Mouse (Mus musculus) E14TG2a.4 (cell line): ENCODE results near the gene Mn1.
A peak's percentile ranks its signal among the peaks of the same experiment; 100 is the strongest.

ENCODE experiments used
- H3K27me3 ChIP-seq: 2 replicates; pipeline ENCODE4 v1.6.1; 2014; ENCODE audit warnings: low read length, control low read depth; ENCODE audit not compliant: insufficient read depth
- H3K36me3 ChIP-seq: 2 replicates; pipeline ENCODE4 v1.6.1; 2014; ENCODE audit warnings: low read length, control low read depth; ENCODE audit not compliant: insufficient read depth
- H3K4me1 ChIP-seq: replicated peaks from 2 replicates; pipeline ENCODE4 v1.6.1; 2014; ENCODE audit warnings: low read depth, low read length, control low read depth
- H3K4me3 ChIP-seq: replicated peaks from 2 replicates; pipeline ENCODE4 v1.5.1; 2014; ENCODE audit warnings: mild to moderate bottlenecking, low read length
- H3K9me3 ChIP-seq: 2 replicates; pipeline ENCODE4 v1.6.1; 2014; ENCODE audit warnings: low read length, control low read depth
- CTCF ChIP-seq: conservative IDR thresholded peaks from 2 replicates; pipeline ENCODE4 v1.5.1; 2014; ENCODE audit warnings: low read length
- NANOG ChIP-seq: IDR thresholded peaks from 2 replicates; pipeline ENCODE4 v1.6.1; 2014; ENCODE audit warnings: borderline replicate concordance, low read length, mixed read lengths
- POU5F1 ChIP-seq: IDR thresholded peaks from 2 replicates; pipeline ENCODE4 v1.6.1; 2014; ENCODE audit warnings: low read length, borderline replicate concordance

Mn1 gene

GRCm38 (mm10) chr5:111416591-111417374 is at the start of gene Mn1:
Mn1 (plus strand) TSS chr5:111417362.
- Histone ChIP-seq H3K36me3 (no peaks in the 10 kb centered on the region), H3K27me3 (peaks cover 84% of the 10 kb centered on the region), H3K9me3 (no peaks in the 10 kb centered on the region), H3K4me3 (peak within 1 kb of the TSS; percentile 81), H3K4me1 (peaks cover 45% of the 10 kb centered on the region)
- TF ChIP-seq POU5F1: no peak
- TF ChIP-seq CTCF: no peak
- no peak for TF ChIP-seq NANOG

- Histone ChIP-seq H3K36me3 (peaks cover 81% of the 10 kb centered on the region), H3K27me3 (no peaks in the 10 kb centered on the region), H3K9me3 (no peaks in the 10 kb centered on the region), H3K4me1 (peaks cover 51% of the 10 kb centered on the region), H3K4me3 (no peak overlapping the region)
- no peak for TF ChIP-seq NANOG
- no peak for TF ChIP-seq POU5F1
- no peak for TF ChIP-seq CTCF
These were observed 49.1 kb upstream of the Mn1 start for GRCm38 (mm10) chr5:111367937-111368517.

- Histone ChIP-seq H3K27me3 (no peaks in the 10 kb centered on the region), H3K4me3 (no peak overlapping the region), H3K4me1 (peaks cover 45% of the 10 kb centered on the region), H3K9me3 (no peaks in the 10 kb centered on the region), H3K36me3 (peaks cover 84% of the 10 kb centered on the region)
- TF ChIP-seq NANOG: no peak
- no peak for TF ChIP-seq POU5F1
- no peak for TF ChIP-seq CTCF
These were observed 48.6 kb upstream of the Mn1 start for GRCm38 (mm10) chr5:111368576-111368975.

GRCm38 (mm10) chr5:111375616-111376015 is 41.5 kb upstream of the Mn1 start:
- Histone ChIP-seq H3K4me1 (peaks cover 28% of the 10 kb centered on the region), H3K9me3 (no peaks in the 10 kb centered on the region), H3K36me3 (peaks cover 99% of the 10 kb centered on the region), H3K4me3 (no peak overlapping the region), H3K27me3 (no peaks in the 10 kb centered on the region)
- no peak for TF ChIP-seq NANOG
- TF ChIP-seq CTCF: no peak
- TF ChIP-seq POU5F1: no peak

GRCm38 (mm10) chr5:111376276-111377020 is 40.7 kb upstream of the Mn1 start:
- TF ChIP-seq CTCF (no peak), POU5F1 (no peak), NANOG (no peak)
- Histone ChIP-seq H3K27me3 (no peaks in the 10 kb centered on the region), H3K4me3 (no peak overlapping the region), H3K4me1 (peaks cover 28% of the 10 kb centered on the region), H3K9me3 (no peaks in the 10 kb centered on the region), H3K36me3 (peaks cover 99% of the 10 kb centered on the region)

GRCm38 (mm10) chr5:111378126-111378993 is 38.8 kb upstream of the Mn1 start:
- TF ChIP-seq CTCF (no peak), NANOG (no peak), POU5F1 (no peak)
- H3K4me3 ChIP-seq: no peak overlapping the region
- no peaks in the 10 kb centered on the region for H3K9me3 ChIP-seq
- H3K4me1 ChIP-seq: peaks cover 41% of the 10 kb centered on the region
- no peaks in the 10 kb centered on the region for H3K27me3 ChIP-seq
- peaks cover 96% of the 10 kb centered on the region for H3K36me3 ChIP-seq

- Histone ChIP-seq H3K27me3 (no peaks in the 10 kb centered on the region), H3K4me3 (peak overlapping the region; percentile 39), H3K9me3 (no peaks in the 10 kb centered on the region), H3K4me1 (peaks cover 54% of the 10 kb centered on the region), H3K36me3 (peaks cover 97% of the 10 kb centered on the region)
- TF ChIP-seq CTCF (no peak), NANOG (no peak), POU5F1 (no peak)
These were observed 33.8 kb upstream of the Mn1 start for GRCm38 (mm10) chr5:111383335-111383734.
